Mouse (Mus musculus) cortical plate, adult 2 months (tissue): ENCODE data around the gene Pde4dip.

ENCODE experiments used
- CTCF ChIP-seq: fragments of 200-500 bp; IDR thresholded peaks from 2 replicates; pipeline ENCODE4 v1.5.1; 2011; ENCODE audit warnings: mild to moderate bottlenecking, control low read depth, low read length; ENCODE audit not compliant: insufficient read depth; ENCODE audit errors: extremely low read depth
- POLR2A ChIP-seq: fragments of 200-500 bp; IDR thresholded peaks from 2 replicates; pipeline ENCODE4 v1.6.1; 2011; ENCODE audit warnings: mild to moderate bottlenecking, low read length, control low read depth; ENCODE audit not compliant: insufficient read depth; ENCODE audit errors: extremely low read depth

DNA sequence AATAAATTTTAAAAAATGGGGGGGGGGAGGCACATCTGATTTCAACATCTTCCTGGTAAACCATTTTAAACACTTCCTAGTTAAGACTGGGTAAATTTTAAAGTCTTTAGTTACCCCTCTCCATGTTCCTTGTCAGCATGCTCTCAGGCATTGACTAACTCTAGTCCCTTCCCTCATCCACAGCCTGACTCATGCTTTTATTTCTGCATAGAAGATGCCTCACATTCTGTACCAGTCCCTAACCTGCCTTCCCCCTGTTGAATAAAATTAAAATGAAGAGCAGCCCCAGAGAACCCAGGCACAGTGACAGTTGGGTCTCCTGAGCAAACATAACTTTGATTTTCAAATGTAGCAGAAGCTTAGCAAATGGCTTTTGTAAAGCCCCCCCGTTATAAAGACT lies 53.9 kb downstream of the Pde4dip start:
- no peak for TF ChIP-seq CTCF
- TF ChIP-seq POLR2A: no peak
